Mouse (Mus musculus) liver, adult 2 months (tissue): ENCODE results near the gene Aup1.

Experiments
- CTCF ChIP-seq: fragments of 200-500 bp; IDR thresholded peaks from 2 replicates; pipeline ENCODE4 v1.5.1; 2011; ENCODE audit warnings: low read depth, low read length, control low read depth
- POLR2A ChIP-seq: fragments of 200-500 bp; IDR thresholded peaks from 2 replicates; pipeline ENCODE4 v1.6.1; 2011; ENCODE audit warnings: low read length, control low read depth; ENCODE audit not compliant: insufficient read depth; ENCODE audit errors: extremely low read depth

DNA sequence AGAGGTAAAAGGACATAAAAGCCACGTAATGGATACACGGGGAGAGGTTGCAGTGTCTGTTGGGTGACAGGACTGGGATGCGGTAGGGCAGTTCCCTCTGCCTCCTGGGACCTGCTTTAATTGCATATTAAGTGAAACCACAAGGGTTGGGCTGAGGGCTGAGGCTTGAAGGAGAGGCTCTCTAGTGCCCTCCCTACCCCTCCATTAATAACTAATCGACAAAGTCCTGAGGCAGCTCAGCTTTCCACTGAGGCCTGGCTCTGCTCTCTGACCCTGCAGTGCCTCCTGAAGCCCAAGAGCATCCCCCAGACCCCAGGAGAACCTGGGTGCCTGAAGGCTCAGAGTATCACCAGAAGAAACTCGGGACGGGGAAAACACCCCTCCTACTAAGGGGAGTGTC, 30.2 kb downstream of the Aup1 start:
- TF ChIP-seq CTCF (no peak), POLR2A (no peak)
